Mouse (Mus musculus) embryonic facial prominence, embryonic 12.5 days (tissue): ENCODE measurements around the gene H2al1m. TPM values are rescaled to one million over a fixed set of nuclear protein-coding genes. Genes with fewer than 3 reads are reported as not detected.
A peak's percentile ranks its signal among the peaks of the same experiment; 100 is the strongest.
"Not testable (repeated sequence)": the region's sequence is repeated elsewhere in the genome, so short reads cannot be mapped to it uniquely, and the experiment has no call there.

Source experiments
- ATAC-seq: fragments of 200-750 bp; cut with Nextera tagmentation; 2 replicates; pipeline ENCODE4 v1.8.0; 2017; ENCODE audit not compliant: insufficient number of reproducible peaks, insufficient read depth, low FRiP score, low TSS enrichment
- H3K27ac ChIP-seq: fragments of 300-500 bp; sonication (generic); 2 replicates; pipeline ENCODE4 v1.5.1; 2016; ENCODE audit warnings: mild to moderate bottlenecking
- H3K27me3 ChIP-seq: fragments of 300-500 bp; sonication (generic); 2 replicates; pipeline ENCODE4 v1.6.1; 2016; ENCODE audit warnings: mild to moderate bottlenecking, moderate library complexity
- H3K36me3 ChIP-seq: fragments of 300-500 bp; sonication (generic); 2 replicates; pipeline ENCODE4 v1.6.1; 2016; ENCODE audit warnings: mild to moderate bottlenecking
- H3K4me1 ChIP-seq: fragments of 300-500 bp; sonication (generic); 2 replicates; pipeline ENCODE4 v1.6.1; 2016
- H3K4me2 ChIP-seq: fragments of 300-500 bp; sonication (generic); replicated peaks from 2 replicates; pipeline ENCODE4 v1.6.1; 2016; ENCODE audit warnings: mild to moderate bottlenecking, moderate library complexity
- H3K4me3 ChIP-seq: fragments of 300-500 bp; sonication (generic); 2 replicates; pipeline ENCODE4 v1.5.1; 2016; ENCODE audit warnings: mild to moderate bottlenecking
- H3K9ac ChIP-seq: fragments of 300-500 bp; sonication (generic); 2 replicates; pipeline ENCODE4 v1.6.1; 2016; ENCODE audit warnings: mild to moderate bottlenecking, moderate library complexity
- H3K9me3 ChIP-seq: fragments of 300-500 bp; sonication (generic); 2 replicates; pipeline ENCODE4 v1.6.1; 2016; ENCODE audit warnings: mild to moderate bottlenecking, moderate library complexity
- WGBS: fragments of 180-500 bp; shearing (Covaris S2); methylation state at CpG from one replicate; pipeline ENCODE4 v1.1.7; 2016; 5-methylcytosine and 5-hydroxymethylcytosine counted together
- polyA plus RNA-seq: library from polyadenylated mRNA; unstranded; fragments of >200 nt; fragmentation: Nextera tagmentation; extraction: Ambion mirVana; gene quantifications from 2 replicates; pipeline ENCODE4 v1.2.1, GENCODE M21; 2016

The H2al1m gene
- polyA plus RNA-seq, 1 experiment from 2014 or later, result not detected

DNA sequence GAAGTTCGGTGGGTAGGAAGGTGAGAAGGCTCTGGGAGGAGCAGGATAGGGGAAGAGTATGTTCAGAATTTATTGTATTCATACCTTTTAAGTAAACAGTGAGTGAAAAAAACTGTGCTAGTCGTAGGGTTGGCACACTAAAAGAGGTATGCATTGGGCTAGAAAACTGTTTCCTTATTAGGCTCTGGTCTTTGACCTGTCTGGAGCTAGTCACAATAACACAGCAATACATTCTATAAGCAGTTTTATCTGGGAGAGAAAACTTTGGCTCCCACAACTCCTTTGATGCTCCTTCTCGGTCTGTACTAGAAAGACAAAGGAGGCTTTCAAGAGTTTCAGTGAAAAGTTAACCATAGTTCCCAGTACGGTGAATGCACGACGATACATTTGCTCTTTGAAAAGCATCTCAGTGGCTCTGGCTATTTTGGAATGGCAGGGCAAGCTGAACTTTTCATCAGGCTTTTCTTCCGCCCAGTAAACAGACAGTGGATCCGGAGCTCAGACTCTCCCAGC, 11.6 kb upstream of the H2al1m start:
- no peak for ATAC-seq
- Histone ChIP-seq H3K4me2 (peak overlapping the region; percentile 48), H3K27me3 (no peaks in the 10 kb centered on the region), H3K4me1 (no peaks in the 10 kb centered on the region), H3K27ac (no peak overlapping the region), H3K36me3 (no peaks in the 10 kb centered on the region), H3K9me3 (no peaks in the 10 kb centered on the region), H3K9ac (peak overlapping the region; percentile 36; the same call in 1 of the 2 replicates), H3K4me3 (peak overlapping the region; percentile 51)
- 19% methylated on average over 8 of the region's 8 CpGs for WGBS

DNA sequence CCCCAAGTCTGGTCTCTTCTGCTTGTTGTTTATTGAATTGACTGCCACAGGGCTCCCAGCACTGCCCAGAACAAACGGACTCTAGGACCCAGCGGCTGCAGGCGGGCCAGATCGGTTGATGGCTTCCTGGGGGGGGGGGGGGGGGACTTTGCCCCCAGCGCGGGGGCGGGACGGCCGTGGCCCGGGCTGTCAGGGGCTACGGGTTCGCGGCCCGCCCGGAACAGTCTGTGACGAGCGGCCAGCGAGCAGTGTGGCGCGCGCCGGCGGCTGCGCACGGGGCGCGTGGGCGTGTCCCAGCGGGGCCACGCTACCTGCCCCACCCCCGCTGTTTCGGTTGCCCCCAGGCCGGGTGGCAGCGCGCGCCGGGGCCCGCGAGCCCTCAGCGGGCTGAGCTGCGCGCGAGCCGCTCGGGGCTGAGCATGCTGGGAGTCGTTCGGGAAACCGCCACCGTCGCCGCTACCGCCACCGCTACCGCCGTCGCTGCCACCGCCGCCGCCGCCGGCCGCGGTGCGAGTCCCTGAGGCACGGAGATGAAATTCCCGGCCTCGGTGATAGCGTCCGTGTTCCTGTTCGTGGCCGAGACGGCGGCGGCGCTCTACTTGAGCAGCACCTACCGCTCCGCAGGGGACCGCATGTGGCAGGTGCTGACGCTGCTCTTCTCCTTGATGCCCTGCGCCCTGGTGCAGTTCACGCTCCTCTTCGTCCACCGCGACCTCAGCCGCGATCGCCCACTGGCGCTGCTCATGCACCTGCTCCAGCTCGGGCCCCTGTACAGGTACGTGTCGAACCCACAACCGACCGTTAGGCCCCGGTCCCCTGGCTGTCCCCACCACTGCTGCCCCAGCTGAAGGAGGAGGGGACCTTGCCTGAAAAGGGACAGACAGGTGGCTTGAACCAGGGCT, 10.9 kb upstream of the H2al1m start, which contains the start of gene Xk:
TSS of gene Xk (plus strand) at position 297 of the 902 bp plus-strand sequence.
- Histone ChIP-seq H3K4me2 (peak within 1 kb of the TSS; percentile 48), H3K4me3 (peak within 1 kb of the TSS; percentile 51), H3K27ac (no peak within 1 kb of the TSS), H3K4me1 (no peaks in the 10 kb centered on the region), H3K9ac (peak within 1 kb of the TSS; percentile 36), H3K36me3 (no peaks in the 10 kb centered on the region), H3K27me3 (no peaks in the 10 kb centered on the region), H3K9me3 (no peaks in the 10 kb centered on the region)
- WGBS, result 11% methylated on average over 71 of the region's 94 CpGs
- peak; percentile 85 for ATAC-seq

DNA sequence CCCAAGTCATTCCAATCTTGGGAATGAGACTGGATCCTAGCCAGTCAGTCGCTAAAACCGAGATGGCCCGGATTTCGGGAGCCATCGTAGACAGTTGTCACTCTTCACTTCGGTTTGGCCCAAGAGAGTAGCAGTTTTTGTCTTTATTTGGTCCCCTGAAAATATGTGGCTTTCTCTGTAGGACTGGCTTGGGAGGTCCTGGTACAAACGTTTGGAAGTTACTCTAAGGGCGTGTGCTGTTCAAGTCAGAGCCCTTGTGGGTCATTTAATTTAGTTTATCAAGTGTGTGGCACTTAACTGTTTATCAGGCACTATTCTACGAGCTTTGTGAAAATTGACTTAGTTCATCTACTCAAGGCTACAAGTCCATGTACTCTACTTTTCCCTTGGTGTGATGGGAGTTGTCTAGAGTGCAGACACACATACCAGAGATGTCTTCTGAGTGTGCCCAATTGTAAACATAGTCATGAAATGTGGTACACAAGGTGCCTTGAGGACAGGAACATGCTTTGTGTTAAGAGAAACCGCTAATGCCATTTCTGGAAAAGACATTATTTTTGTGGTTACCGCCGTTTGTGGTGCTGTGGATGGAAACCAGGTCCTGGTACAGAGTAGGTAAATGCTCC, 10.1 kb upstream of the H2al1m start:
- no peak overlapping the region for H3K27ac ChIP-seq
- no peaks in the 10 kb centered on the region for H3K27me3 ChIP-seq
- H3K9ac ChIP-seq, result no peak overlapping the region
- peak overlapping the region; percentile 51 for H3K4me3 ChIP-seq
- H3K36me3 ChIP-seq, result no peaks in the 10 kb centered on the region
- H3K4me1 ChIP-seq, result no peaks in the 10 kb centered on the region
- no peak for ATAC-seq
- peak overlapping the region; percentile 48 for H3K4me2 ChIP-seq
- H3K9me3 ChIP-seq, result no peaks in the 10 kb centered on the region
- WGBS, result 59% methylated on average over 12 of the region's 12 CpGs

DNA sequence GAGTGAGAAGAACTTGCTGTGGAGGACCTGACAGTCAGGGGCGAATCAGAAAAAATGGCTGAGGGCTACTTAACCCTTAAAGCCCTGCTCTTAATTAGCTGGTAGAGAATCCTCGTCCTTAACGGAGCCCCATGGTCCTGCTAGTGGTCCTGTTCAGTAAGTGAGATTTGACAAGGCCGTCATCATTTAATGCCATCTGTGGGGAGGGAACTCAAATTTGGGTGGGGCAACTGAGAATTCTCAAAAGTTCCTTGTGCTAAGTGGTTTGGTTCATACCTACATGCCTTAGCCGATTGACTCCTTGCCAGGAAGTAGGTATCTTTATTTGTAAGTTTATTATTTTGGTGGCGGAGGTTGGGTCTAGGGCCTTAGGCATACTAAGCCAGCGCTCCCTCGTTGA, 9.2 kb upstream of the H2al1m start:
- Histone ChIP-seq H3K27ac (no peak overlapping the region), H3K27me3 (no peaks in the 10 kb centered on the region), H3K36me3 (no peaks in the 10 kb centered on the region), H3K4me3 (no peak overlapping the region), H3K4me1 (no peaks in the 10 kb centered on the region), H3K9me3 (no peaks in the 10 kb centered on the region), H3K4me2 (no peak overlapping the region), H3K9ac (no peak overlapping the region)
- no peak for ATAC-seq
- WGBS, result 71% methylated on average over 8 of the region's 8 CpGs

DNA sequence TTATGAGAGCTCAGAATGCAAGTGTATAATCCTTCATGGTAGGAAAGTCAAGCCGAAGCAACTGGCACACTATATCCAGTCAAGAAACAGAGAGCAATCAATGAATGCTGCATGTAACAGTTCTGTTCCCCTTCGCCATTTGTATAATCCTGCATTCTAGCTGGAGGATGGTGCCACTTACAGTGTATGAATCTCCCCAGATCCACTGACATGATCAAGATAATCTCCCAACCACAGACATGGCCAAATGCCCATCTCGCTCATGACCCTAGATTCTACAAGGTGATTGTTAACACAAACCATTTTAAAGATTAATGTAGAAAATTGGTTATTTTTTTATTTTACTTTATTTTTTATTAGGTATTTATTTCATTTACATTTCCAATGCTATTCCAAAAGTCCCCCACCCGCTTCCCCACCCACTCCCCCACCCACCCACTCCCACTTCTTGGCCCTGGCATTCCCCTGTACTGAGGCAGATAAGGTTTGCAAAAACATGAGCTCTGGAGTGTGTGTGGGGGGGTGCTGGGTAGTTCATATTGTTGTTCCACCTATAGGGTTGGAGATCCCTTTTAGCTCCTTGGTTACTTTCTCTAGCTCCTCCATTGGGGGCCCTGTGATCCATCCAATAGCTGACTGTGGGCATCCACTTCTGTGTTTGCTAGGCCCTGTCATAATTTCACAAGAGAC, 9.7 kb downstream of the H2al1m start:
- not testable (repeated sequence) for H3K9ac ChIP-seq, H3K4me2 ChIP-seq, H3K27ac ChIP-seq, H3K4me1 ChIP-seq, H3K4me3 ChIP-seq, H3K27me3 ChIP-seq, H3K36me3 ChIP-seq, H3K9me3 ChIP-seq, ATAC-seq
- WGBS, result 81% methylated on average over 4 of the region's 4 CpGs

DNA sequence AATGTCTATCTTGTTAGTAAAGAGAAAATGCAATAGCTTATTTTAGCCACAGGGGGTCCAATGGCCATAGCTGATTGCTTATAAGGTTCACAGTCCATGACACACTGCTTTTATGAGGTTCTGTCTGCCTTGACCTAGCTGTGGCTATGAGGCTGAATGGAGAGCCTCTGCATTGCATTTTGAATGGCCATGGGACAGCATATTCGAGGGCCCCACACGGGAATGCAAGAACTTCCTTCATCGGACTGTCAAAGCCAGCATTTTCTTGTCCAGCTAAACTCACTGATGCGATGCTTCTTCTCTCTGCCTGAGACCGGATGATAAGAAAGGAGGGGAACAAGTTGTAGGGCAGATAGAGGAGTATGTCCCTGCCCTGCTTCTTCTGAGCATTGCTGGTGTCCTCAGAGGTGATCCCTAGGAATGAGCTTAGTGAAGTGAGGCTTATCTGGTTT, 14.9 kb downstream of the H2al1m start:
- Histone ChIP-seq H3K36me3 (no peaks in the 10 kb centered on the region), H3K4me1 (no peaks in the 10 kb centered on the region), H3K4me3 (no peak overlapping the region), H3K27ac (no peak overlapping the region), H3K4me2 (no peak overlapping the region), H3K9ac (no peak overlapping the region), H3K9me3 (no peaks in the 10 kb centered on the region), H3K27me3 (no peaks in the 10 kb centered on the region)
- ATAC-seq, result no peak
- 86% methylated on average over 5 of the region's 5 CpGs for WGBS

DNA sequence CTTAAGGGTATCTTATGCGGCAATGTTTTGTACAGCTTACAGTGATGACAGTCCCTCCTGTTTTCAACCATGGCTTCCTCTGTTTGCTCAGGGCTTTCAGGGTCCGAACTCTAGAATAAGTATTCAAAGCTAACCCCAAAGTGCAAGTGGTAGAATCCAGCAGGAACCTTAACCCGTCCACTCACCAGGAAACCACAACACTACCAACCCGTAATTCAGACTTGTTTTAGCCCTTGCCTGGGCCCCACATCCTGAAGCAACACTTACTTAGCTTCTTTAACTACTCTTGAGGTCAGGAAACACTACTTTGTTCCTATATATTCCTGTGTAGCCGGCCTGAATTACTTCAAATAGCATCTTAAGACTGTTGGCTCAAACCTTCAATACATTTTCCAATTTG, 19.2 kb downstream of the H2al1m start:
- H3K27me3 ChIP-seq, result no peaks in the 10 kb centered on the region
- no peaks in the 10 kb centered on the region for H3K36me3 ChIP-seq
- no peak for ATAC-seq
- no peak overlapping the region for H3K27ac ChIP-seq
- H3K4me2 ChIP-seq, result no peak overlapping the region
- H3K4me1 ChIP-seq, result no peaks in the 10 kb centered on the region
- H3K4me3 ChIP-seq, result no peak overlapping the region
- H3K9ac ChIP-seq, result no peak overlapping the region
- 81% methylated on average over 5 of the region's 5 CpGs for WGBS
- no peaks in the 10 kb centered on the region for H3K9me3 ChIP-seq

DNA sequence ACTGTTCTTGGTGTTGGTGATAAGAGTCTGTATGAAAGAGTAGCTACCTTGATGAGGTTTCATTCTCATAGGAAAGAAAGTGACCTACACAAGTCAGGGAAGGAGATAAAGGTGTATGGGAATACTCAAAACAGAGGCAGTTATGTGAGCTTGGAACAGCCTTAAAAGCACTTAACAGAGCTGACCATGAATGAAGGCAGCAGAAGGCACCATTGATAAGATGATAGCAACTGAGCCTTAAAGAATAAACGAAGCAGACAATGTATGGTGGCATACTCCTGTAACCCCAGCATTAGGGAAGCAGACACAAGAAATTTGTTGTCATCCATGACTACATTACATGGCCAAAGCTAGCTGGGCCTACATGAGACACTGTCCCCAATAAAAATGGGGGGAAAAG, 19.9 kb downstream of the H2al1m start:
- Histone ChIP-seq H3K9ac (no peak overlapping the region), H3K4me2 (no peak overlapping the region), H3K4me3 (no peak overlapping the region), H3K27me3 (no peaks in the 10 kb centered on the region), H3K4me1 (no peaks in the 10 kb centered on the region), H3K27ac (no peak overlapping the region), H3K36me3 (no peaks in the 10 kb centered on the region), H3K9me3 (no peaks in the 10 kb centered on the region)
- WGBS, result 76% methylated on average over 1 of the region's 1 CpGs
- no peak for ATAC-seq

DNA sequence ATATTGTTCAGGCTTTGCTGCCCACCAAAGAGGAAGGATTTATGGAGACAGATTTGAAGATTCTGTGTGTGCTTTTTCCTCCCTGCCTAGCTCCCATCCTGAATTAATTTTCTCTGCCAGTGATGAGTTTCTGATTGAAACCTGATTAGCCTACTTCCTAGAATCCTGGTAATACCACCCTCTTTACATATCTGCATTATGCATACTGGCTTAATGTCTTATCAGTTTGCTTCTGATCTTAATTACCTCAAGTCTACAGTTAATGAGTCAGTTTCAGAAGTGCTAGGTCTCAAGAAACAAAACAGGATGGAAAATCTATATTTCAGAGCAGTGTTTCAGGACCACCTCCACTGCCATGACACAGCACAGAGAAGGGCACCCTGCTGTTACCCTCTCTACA, 32.9 kb downstream of the H2al1m start:
- ATAC-seq, H3K27ac ChIP-seq, H3K4me3 ChIP-seq, H3K36me3 ChIP-seq, H3K9me3 ChIP-seq, H3K27me3 ChIP-seq, H3K4me1 ChIP-seq, H3K9ac ChIP-seq, H3K4me2 ChIP-seq: not testable (repeated sequence)

DNA sequence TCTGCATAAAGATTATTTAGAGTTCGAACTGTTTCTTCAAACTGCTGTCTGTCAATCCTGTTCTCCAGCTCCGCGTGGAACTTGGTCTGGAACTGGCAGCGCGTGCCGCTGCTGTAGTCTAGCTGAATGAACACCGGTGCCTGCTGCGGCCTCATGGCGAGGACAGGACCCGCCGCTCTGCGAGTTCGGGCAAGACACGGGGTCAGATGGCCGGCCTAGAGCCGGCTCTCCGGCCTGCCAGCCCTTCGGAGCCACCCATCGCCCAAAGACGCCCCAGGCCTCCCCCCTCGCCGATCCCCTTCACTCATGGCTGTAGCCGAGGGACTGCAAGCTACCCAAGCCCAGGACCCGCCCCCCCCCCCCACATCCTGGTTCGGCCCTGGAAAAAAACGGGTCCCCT, 44.4 kb downstream of the H2al1m start:
- H3K27ac ChIP-seq, H3K27me3 ChIP-seq, H3K9me3 ChIP-seq, H3K36me3 ChIP-seq, ATAC-seq, H3K4me2 ChIP-seq, H3K9ac ChIP-seq, H3K4me1 ChIP-seq, H3K4me3 ChIP-seq: not testable (repeated sequence)
- WGBS, result 89% methylated on average over 21 of the region's 26 CpGs

DNA sequence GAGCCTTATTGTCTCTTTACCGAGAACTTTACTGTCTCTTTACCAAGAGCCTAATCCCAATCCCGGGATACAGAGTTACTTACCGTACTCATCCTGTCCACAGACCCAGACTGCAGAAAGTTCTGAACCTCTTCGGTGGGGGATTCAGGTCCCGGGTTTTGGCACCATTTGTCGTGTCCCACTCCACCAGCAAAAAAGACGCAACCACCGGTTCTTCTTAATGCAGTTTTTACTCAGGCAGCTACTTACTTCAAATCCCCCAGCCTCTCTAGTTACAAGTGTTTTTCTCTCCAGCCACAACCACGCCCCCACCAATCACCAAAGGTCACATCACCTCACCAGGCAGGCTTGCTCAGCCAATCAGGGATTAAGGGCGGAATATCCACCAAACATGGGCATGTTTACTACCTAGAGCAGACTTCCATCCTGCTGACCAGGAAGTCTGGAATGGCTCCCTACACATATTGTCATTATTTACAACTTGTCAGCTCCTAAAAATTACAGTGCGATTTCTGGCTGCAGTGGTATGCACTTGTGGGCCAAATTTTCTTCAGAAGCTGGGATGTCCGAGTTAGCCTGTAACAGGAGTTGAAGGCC, 48.9 kb downstream of the H2al1m start:
- not testable (repeated sequence) for H3K27ac ChIP-seq, H3K9ac ChIP-seq, H3K4me2 ChIP-seq, H3K36me3 ChIP-seq, H3K9me3 ChIP-seq, H3K4me3 ChIP-seq, H3K27me3 ChIP-seq, ATAC-seq, H3K4me1 ChIP-seq
- WGBS, result 82% methylated on average over 12 of the region's 12 CpGs
